Mouse (Mus musculus) lung, embryonic 14.5 days (tissue): ENCODE results near the gene Fam13a. TPM values are rescaled to one million over a fixed set of nuclear protein-coding genes. Genes with fewer than 3 reads are reported as not detected.

Experiments
- ATAC-seq: fragments of 200-750 bp; cut with Nextera tagmentation; 2 replicates; pipeline ENCODE4 v1.8.0; 2017; ENCODE audit warnings: mild to moderate bottlenecking, moderate TSS enrichment, moderate library complexity; ENCODE audit not compliant: insufficient read depth
- DNase-seq: peaks from one replicate; pipeline ENCODE4 v3.0.0-alpha.2; 2015
- H3K27ac ChIP-seq: fragments of 300-500 bp; sonication (generic); 2 replicates; pipeline ENCODE4 v1.5.1; 2014; ENCODE audit warnings: low read depth, mild to moderate bottlenecking, moderate library complexity
- H3K27me3 ChIP-seq: fragments of 300-500 bp; sonication (generic); 2 replicates; pipeline ENCODE4 v1.6.1; 2014; ENCODE audit warnings: low read length, control low read depth; ENCODE audit not compliant: insufficient read depth
- H3K36me3 ChIP-seq: fragments of 300-500 bp; sonication (generic); 2 replicates; pipeline ENCODE4 v1.6.1; 2014; ENCODE audit warnings: control low read depth; ENCODE audit not compliant: insufficient read depth
- H3K4me1 ChIP-seq: fragments of 300-500 bp; sonication (generic); 2 replicates; pipeline ENCODE4 v1.6.1; 2014; ENCODE audit warnings: antibody characterized with exemption, control low read depth; ENCODE audit not compliant: insufficient read depth
- H3K4me2 ChIP-seq: fragments of 300-500 bp; sonication (generic); 2 replicates; pipeline ENCODE4 v1.6.1; 2014; ENCODE audit warnings: mild to moderate bottlenecking
- H3K4me3 ChIP-seq: fragments of 300-500 bp; sonication (generic); 2 replicates; pipeline ENCODE4 v1.5.1; 2014; ENCODE audit warnings: low read depth, low read length
- H3K9ac ChIP-seq: fragments of 300-500 bp; sonication (generic); 2 replicates; pipeline ENCODE4 v1.6.1; 2014
- H3K9me3 ChIP-seq: fragments of 300-500 bp; sonication (generic); 2 replicates; pipeline ENCODE4 v1.6.1; 2016; ENCODE audit warnings: low read depth, low read length, control low read depth
- CTCF ChIP-seq: IDR thresholded peaks from 2 replicates; pipeline ENCODE4 v1.5.1; 2016; ENCODE audit warnings: antibody characterized with exemption, low read depth
- WGBS: fragments of 180-500 bp; shearing (Covaris S2); extraction: QIAGEN DNeasy Blood & Tissue Kit; methylation state at CpG from one replicate; pipeline ENCODE4 v1.1.7; 2014; 5-methylcytosine and 5-hydroxymethylcytosine counted together
- polyA plus RNA-seq: library from polyadenylated mRNA; unstranded; fragments of >200 nt; fragmentation: Nextera tagmentation; extraction: Ambion mirVana; gene quantifications from 2 replicates; pipeline ENCODE4 v1.2.1, GENCODE M21; 2014

Gene Fam13a
- polyA plus RNA-seq, 1 experiment from 2014 or later = 13.7 TPM

- DNase-seq (no peak), ATAC-seq (no peak)
- Histone ChIP-seq H3K9ac (no peak overlapping the region), H3K36me3 (no peaks in the 10 kb centered on the region), H3K4me1 (no peaks in the 10 kb centered on the region), H3K9me3 (no peaks in the 10 kb centered on the region), H3K4me2 (peak overlapping the region; percentile 46), H3K27me3 (no peaks in the 10 kb centered on the region), H3K27ac (no peak overlapping the region), H3K4me3 (peak overlapping the region; percentile 13; the same call in 1 of the 2 replicates)
- 53% methylated on average over 2 of the region's 2 CpGs for WGBS
- TF ChIP-seq CTCF = no peak
Observed at GRCm38 (mm10) chr6:59022621-59023020, 1.7 kb downstream of the Fam13a start.

- peak; percentile 35 for DNase-seq
- 61% methylated on average over 2 of the region's 2 CpGs for WGBS
- no peaks in the 10 kb centered on the region for H3K36me3 ChIP-seq
- no peak overlapping the region for H3K9ac ChIP-seq
- H3K27ac ChIP-seq = no peak overlapping the region
- no peak overlapping the region for H3K4me2 ChIP-seq
- H3K4me1 ChIP-seq = no peaks in the 10 kb centered on the region
- no peaks in the 10 kb centered on the region for H3K9me3 ChIP-seq
- no peak overlapping the region for H3K4me3 ChIP-seq
- peak; percentile 57 for TF ChIP-seq CTCF
- no peaks in the 10 kb centered on the region for H3K27me3 ChIP-seq
- no peak for ATAC-seq
Observed at GRCm38 (mm10) chr6:59020346-59020745, 4.0 kb downstream of the Fam13a start.

- no peaks in the 10 kb centered on the region for H3K9me3 ChIP-seq
- H3K27ac ChIP-seq = no peak overlapping the region
- no peaks in the 10 kb centered on the region for H3K27me3 ChIP-seq
- TF ChIP-seq CTCF = no peak
- no peak overlapping the region for H3K4me3 ChIP-seq
- no peak for ATAC-seq
- no peaks in the 10 kb centered on the region for H3K36me3 ChIP-seq
- no peaks in the 10 kb centered on the region for H3K4me1 ChIP-seq
- no peak for DNase-seq
- H3K9ac ChIP-seq = no peak overlapping the region
- 44% methylated on average over 1 of the region's 1 CpGs for WGBS
- no peak overlapping the region for H3K4me2 ChIP-seq
Observed at GRCm38 (mm10) chr6:59019847-59020246, 4.5 kb downstream of the Fam13a start.

GRCm38 (mm10) chr6:59016336-59016832, 8.0 kb downstream of the Fam13a start:
- H3K9ac ChIP-seq = no peak overlapping the region
- 62% methylated on average over 1 of the region's 1 CpGs for WGBS
- no peak overlapping the region for H3K4me2 ChIP-seq
- H3K27ac ChIP-seq = peak overlapping the region; percentile 79; the same call in 1 of the 2 replicates
- ATAC-seq (peak; percentile 54; the same call in 1 of the 2 replicates), DNase-seq (no peak)
- no peaks in the 10 kb centered on the region for H3K27me3 ChIP-seq
- no peaks in the 10 kb centered on the region for H3K36me3 ChIP-seq
- TF ChIP-seq CTCF = no peak
- no peaks in the 10 kb centered on the region for H3K9me3 ChIP-seq
- no peak overlapping the region for H3K4me3 ChIP-seq
- H3K4me1 ChIP-seq = peaks cover 4% of the 10 kb centered on the region; the same call in 1 of the 2 replicates

- ATAC-seq (peak; percentile 72; the same call in 1 of the 2 replicates), DNase-seq (peak; percentile 35)
- H3K4me2 ChIP-seq = no peak overlapping the region
- peaks cover 4% of the 10 kb centered on the region; the same call in 1 of the 2 replicates for H3K4me1 ChIP-seq
- H3K27me3 ChIP-seq = no peaks in the 10 kb centered on the region
- 51% methylated on average over 2 of the region's 2 CpGs for WGBS
- H3K36me3 ChIP-seq = no peaks in the 10 kb centered on the region
- H3K4me3 ChIP-seq = no peak overlapping the region
- TF ChIP-seq CTCF = no peak
- peak overlapping the region; percentile 79 for H3K27ac ChIP-seq
- H3K9me3 ChIP-seq = no peaks in the 10 kb centered on the region
- H3K9ac ChIP-seq = no peak overlapping the region
Observed at GRCm38 (mm10) chr6:59014760-59015159, 9.6 kb downstream of the Fam13a start.

GRCm38 (mm10) chr6:59014088-59014759, 10.1 kb downstream of the Fam13a start:
- H3K36me3 ChIP-seq = no peaks in the 10 kb centered on the region
- WGBS = 56% methylated on average over 8 of the region's 8 CpGs
- peak; percentile 18 for DNase-seq
- H3K9ac ChIP-seq = no peak overlapping the region
- peak overlapping the region; percentile 79 for H3K27ac ChIP-seq
- no peak for TF ChIP-seq CTCF
- ATAC-seq = peak; percentile 56; the same call in 1 of the 2 replicates
- no peaks in the 10 kb centered on the region for H3K27me3 ChIP-seq
- no peaks in the 10 kb centered on the region for H3K9me3 ChIP-seq
- H3K4me1 ChIP-seq = peaks cover 4% of the 10 kb centered on the region; the same call in 1 of the 2 replicates
- H3K4me2 ChIP-seq = no peak overlapping the region
- H3K4me3 ChIP-seq = no peak overlapping the region

GRCm38 (mm10) chr6:59010792-59011191, 13.6 kb downstream of the Fam13a start:
- H3K9me3 ChIP-seq = no peaks in the 10 kb centered on the region
- no peaks in the 10 kb centered on the region for H3K36me3 ChIP-seq
- H3K4me3 ChIP-seq = no peak overlapping the region
- no peak overlapping the region for H3K9ac ChIP-seq
- H3K4me2 ChIP-seq = no peak overlapping the region
- TF ChIP-seq CTCF = no peak
- no peak for ATAC-seq
- peaks cover 4% of the 10 kb centered on the region; the same call in 1 of the 2 replicates for H3K4me1 ChIP-seq
- no peaks in the 10 kb centered on the region for H3K27me3 ChIP-seq
- WGBS = 76% methylated on average over 3 of the region's 3 CpGs
- no peak overlapping the region for H3K27ac ChIP-seq
- DNase-seq = no peak
